Mouse (Mus musculus) stomach, embryonic 16.5 days (tissue): ENCODE measurements at regions not wholly inside any gene's neighbourhood (a gene's known extent, or its start where the extent isn't known, plus 50 kb on each side); places are given as distances from the start of the nearest gene placed in this dataset.

Experiments
- ATAC-seq: fragments of 200-750 bp; cut with Nextera tagmentation; 2 replicates; pipeline ENCODE4 v1.8.0; 2017; ENCODE audit warnings: moderate number of reproducible peaks, moderate TSS enrichment; ENCODE audit not compliant: insufficient read depth, low FRiP score
- H3K27ac ChIP-seq: fragments of 300-500 bp; sonication (generic); 2 replicates; pipeline ENCODE4 v1.5.1; 2014; ENCODE audit warnings: low read length
- H3K27me3 ChIP-seq: fragments of 300-500 bp; sonication (generic); 2 replicates; pipeline ENCODE4 v1.6.1; 2014; ENCODE audit warnings: low read length, control low read depth, mixed read lengths; ENCODE audit not compliant: control insufficient read depth, insufficient read depth
- H3K36me3 ChIP-seq: fragments of 300-500 bp; sonication (generic); 2 replicates; pipeline ENCODE4 v1.6.1; 2014; ENCODE audit warnings: low read length; ENCODE audit not compliant: control insufficient read depth, insufficient read depth
- H3K4me1 ChIP-seq: fragments of 300-500 bp; sonication (generic); 2 replicates; pipeline ENCODE4 v1.6.1; 2014; ENCODE audit warnings: low read length, control low read depth, mixed read lengths; ENCODE audit not compliant: control insufficient read depth, insufficient read depth
- H3K4me2 ChIP-seq: fragments of 300-500 bp; sonication (generic); 2 replicates; pipeline ENCODE4 v1.6.1; 2014; ENCODE audit warnings: low read depth, low read length, mixed read lengths
- H3K4me3 ChIP-seq: fragments of 300-500 bp; sonication (generic); replicated peaks from 2 replicates; pipeline ENCODE4 v1.5.1; 2014; ENCODE audit warnings: mild to moderate bottlenecking, low read length
- H3K9ac ChIP-seq: fragments of 300-500 bp; sonication (generic); 2 replicates; pipeline ENCODE4 v1.6.1; 2014; ENCODE audit warnings: low read length
- H3K9me3 ChIP-seq: fragments of 300-500 bp; sonication (generic); replicated peaks from 2 replicates; pipeline ENCODE4 v1.6.1; 2016; ENCODE audit warnings: low read length, control low read depth; ENCODE audit not compliant: control insufficient read depth
- WGBS: fragments of 180-500 bp; shearing (Covaris S2); extraction: QIAGEN DNeasy Blood & Tissue Kit; methylation state at CpG from one replicate; pipeline ENCODE4 v1.1.7; 2014; 5-methylcytosine and 5-hydroxymethylcytosine counted together

DNA sequence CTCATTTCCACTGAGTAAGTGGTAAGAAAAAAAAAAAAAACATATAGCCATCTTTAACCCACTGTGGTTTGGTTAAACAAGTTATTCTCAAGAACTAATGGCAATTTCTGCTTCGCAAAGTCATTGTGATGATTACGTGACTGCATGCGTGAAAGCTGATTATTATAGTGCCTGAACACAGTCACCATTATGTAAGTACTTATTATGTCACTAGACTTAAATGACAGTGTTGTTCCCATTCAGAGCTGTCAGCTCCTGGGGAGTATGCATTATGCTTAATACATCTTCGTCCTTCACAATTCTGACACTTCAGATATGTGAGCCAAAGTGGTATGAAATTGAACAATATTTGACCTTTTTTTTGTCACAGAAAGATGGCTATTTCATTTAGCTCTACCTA, 71.3 kb upstream of the Kcnd3 start:
- Histone ChIP-seq H3K4me3 (no peak overlapping the region), H3K27ac (no peak overlapping the region), H3K4me2 (no peak overlapping the region), H3K36me3 (no peaks in the 10 kb centered on the region), H3K4me1 (no peaks in the 10 kb centered on the region), H3K27me3 (no peaks in the 10 kb centered on the region), H3K9ac (no peak overlapping the region), H3K9me3 (no peaks in the 10 kb centered on the region)
- WGBS: 88% methylated on average over 4 of the region's 4 CpGs
- no peak for ATAC-seq

DNA sequence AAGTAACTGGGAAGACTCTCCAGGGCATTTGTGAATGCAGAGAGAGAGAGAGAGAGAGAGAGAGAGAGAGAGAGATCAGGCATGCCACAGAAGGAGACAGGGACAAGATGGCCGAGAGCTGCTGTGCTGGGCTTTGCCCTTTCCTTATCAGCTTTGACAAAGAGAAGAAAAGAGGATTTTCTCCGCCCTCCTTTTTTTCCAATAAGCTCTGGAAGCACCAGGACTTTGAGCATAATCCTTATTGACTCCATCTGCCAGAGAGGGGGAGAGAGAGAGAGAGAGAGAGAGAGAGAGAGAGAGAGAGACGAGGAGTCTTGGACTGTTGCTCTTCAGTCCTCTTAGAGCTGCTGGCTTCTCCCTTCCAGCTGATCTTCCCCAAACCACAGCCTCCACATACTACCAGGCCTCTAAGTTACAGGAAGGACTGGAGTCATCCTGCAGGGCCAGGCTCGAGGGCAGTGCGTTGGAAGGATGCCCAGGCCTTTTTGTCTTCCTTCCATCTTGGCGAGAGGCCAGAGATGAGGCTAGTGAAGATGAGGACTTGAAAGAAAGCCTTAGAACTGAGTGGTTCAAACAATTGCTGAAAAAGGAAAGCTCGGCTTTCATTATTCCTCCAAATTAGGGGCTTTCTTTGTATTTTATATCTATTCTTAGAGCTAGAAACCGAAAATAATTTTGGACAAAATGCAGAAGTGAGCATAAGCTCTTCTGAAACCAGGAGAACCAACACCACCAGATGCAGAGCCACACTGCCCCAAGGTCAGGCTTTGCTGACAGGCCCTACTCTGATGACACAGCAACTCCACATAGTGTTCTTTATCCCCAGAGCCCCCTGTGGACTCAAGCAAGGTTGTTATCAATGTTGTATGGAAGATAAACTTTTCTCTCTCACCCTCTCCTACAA, 59.3 kb upstream of the Kcnd3 start:
- WGBS: 36% methylated on average over 7 of the region's 8 CpGs
- peak; percentile 80; the same call in 1 of the 2 replicates for ATAC-seq
- Histone ChIP-seq H3K9me3 (no peaks in the 10 kb centered on the region), H3K27me3 (no peaks in the 10 kb centered on the region), H3K4me3 (no peak overlapping the region), H3K4me2 (no peak overlapping the region), H3K9ac (no peak overlapping the region), H3K36me3 (no peaks in the 10 kb centered on the region), H3K4me1 (peaks cover 14% of the 10 kb centered on the region), H3K27ac (peak overlapping the region; percentile 56; the same call in 1 of the 2 replicates)
